Mouse (Mus musculus) neural tube, embryonic 13.5 days (tissue): ENCODE results near the gene Olfr920. TPM values are rescaled to one million over a fixed set of nuclear protein-coding genes. Genes with fewer than 3 reads are reported as not detected.

Source experiments
- ATAC-seq: fragments of 200-750 bp; cut with Nextera tagmentation; 2 replicates; pipeline ENCODE4 v1.8.0; 2017; ENCODE audit warnings: low read depth, mild to moderate bottlenecking, moderate TSS enrichment, moderate library complexity
- H3K27ac ChIP-seq: fragments of 300-500 bp; sonication (generic); replicated peaks from 2 replicates; pipeline ENCODE4 v1.5.1; 2015; ENCODE audit warnings: moderate library complexity, mild to moderate bottlenecking, inconsistent platforms
- H3K27me3 ChIP-seq: fragments of 300-500 bp; sonication (generic); 2 replicates; pipeline ENCODE4 v1.6.1; 2015; ENCODE audit warnings: mild to moderate bottlenecking, inconsistent platforms
- H3K36me3 ChIP-seq: fragments of 300-500 bp; sonication (generic); 2 replicates; pipeline ENCODE4 v1.6.1; 2015; ENCODE audit warnings: mild to moderate bottlenecking, inconsistent platforms
- H3K4me1 ChIP-seq: fragments of 300-500 bp; sonication (generic); replicated peaks from 2 replicates; pipeline ENCODE4 v1.6.1; 2015; ENCODE audit warnings: inconsistent platforms
- H3K4me2 ChIP-seq: fragments of 300-500 bp; sonication (generic); 2 replicates; pipeline ENCODE4 v1.6.1; 2015; ENCODE audit warnings: inconsistent platforms, mild to moderate bottlenecking, moderate library complexity
- H3K4me3 ChIP-seq: fragments of 300-500 bp; sonication (generic); 2 replicates; pipeline ENCODE4 v1.5.1; 2015; ENCODE audit warnings: mild to moderate bottlenecking, inconsistent platforms
- H3K9ac ChIP-seq: fragments of 300-500 bp; sonication (generic); 2 replicates; pipeline ENCODE4 v1.6.1; 2015; ENCODE audit warnings: moderate library complexity, mild to moderate bottlenecking, inconsistent platforms
- H3K9me3 ChIP-seq: fragments of 300-500 bp; sonication (generic); 2 replicates; pipeline ENCODE4 v1.6.1; 2016; ENCODE audit warnings: inconsistent platforms
- WGBS: fragments of 180-500 bp; shearing (Covaris S2); methylation state at CpG from one replicate; pipeline ENCODE4 v1.1.7; 2015; 5-methylcytosine and 5-hydroxymethylcytosine counted together
- polyA plus RNA-seq: library from polyadenylated mRNA; unstranded; fragments of >200 nt; fragmentation: Nextera tagmentation; extraction: Ambion mirVana; gene quantifications from 2 replicates; pipeline ENCODE4 v1.2.1, GENCODE M21; 2015

Olfr920 gene
- polyA plus RNA-seq, result not detected in 2 replicates

GRCm38 (mm10) chr9:38751999-38752398 is at the start of gene Olfr920:
Olfr920 (plus strand) TSS chr9:38752299.
- Histone ChIP-seq H3K9me3 (no peaks in the 10 kb centered on the region), H3K4me3 (no peak within 1 kb of the TSS), H3K4me1 (no peaks in the 10 kb centered on the region), H3K4me2 (no peak within 1 kb of the TSS), H3K36me3 (no peaks in the 10 kb centered on the region), H3K27ac (no peak within 1 kb of the TSS), H3K27me3 (no peaks in the 10 kb centered on the region), H3K9ac (no peak within 1 kb of the TSS)
- ATAC-seq, result no peak
- 95% methylated on average over 1 of the region's 1 CpGs for WGBS

GRCm38 (mm10) chr9:38718102-38718501 is 34.0 kb upstream of the Olfr920 start, which contains the start of gene Vwa5a:
Vwa5a (plus strand) TSS chr9:38718268.
- peak within 1 kb of the TSS; percentile 58 for H3K9ac ChIP-seq
- H3K4me3 ChIP-seq, result peak within 1 kb of the TSS; percentile 40
- H3K27ac ChIP-seq, result no peak within 1 kb of the TSS
- H3K4me2 ChIP-seq, result peak within 1 kb of the TSS; percentile 54
- H3K4me1 ChIP-seq, result peaks cover 16% of the 10 kb centered on the region
- 4% methylated on average over 4 of the region's 4 CpGs for WGBS
- H3K36me3 ChIP-seq, result no peaks in the 10 kb centered on the region
- peak; percentile 43; the same call in 1 of the 2 replicates for ATAC-seq
- no peaks in the 10 kb centered on the region for H3K9me3 ChIP-seq
- no peaks in the 10 kb centered on the region for H3K27me3 ChIP-seq

- 6% methylated on average over 3 of the region's 3 CpGs for WGBS
These were observed 33.1 kb upstream of the Olfr920 start for GRCm38 (mm10) chr9:38718927-38719441.

GRCm38 (mm10) chr9:38724044-38724443 is 28.1 kb upstream of the Olfr920 start:
- no peak for ATAC-seq
- Histone ChIP-seq H3K36me3 (peaks cover 9% of the 10 kb centered on the region; the same call in 1 of the 2 replicates), H3K4me2 (no peak overlapping the region), H3K4me1 (peaks cover 6% of the 10 kb centered on the region), H3K4me3 (no peak overlapping the region), H3K27ac (no peak overlapping the region), H3K9ac (no peak overlapping the region), H3K27me3 (no peaks in the 10 kb centered on the region), H3K9me3 (no peaks in the 10 kb centered on the region)
- WGBS, result 96% methylated on average over 1 of the region's 1 CpGs

More at GRCm38 (mm10) chr9:38718927-38719441, 33.1 kb upstream of the Olfr920 start:
- Histone ChIP-seq H3K9me3 (no peaks in the 10 kb centered on the region), H3K4me2 (peak overlapping the region; percentile 54), H3K27ac (no peak overlapping the region), H3K4me3 (peak overlapping the region; percentile 40), H3K36me3 (no peaks in the 10 kb centered on the region), H3K27me3 (no peaks in the 10 kb centered on the region), H3K4me1 (peaks cover 16% of the 10 kb centered on the region), H3K9ac (peak overlapping the region; percentile 58)
- ATAC-seq, result no peak; the same call in 1 of the 2 replicates

- no peaks in the 10 kb centered on the region for H3K4me1 ChIP-seq
- H3K4me3 ChIP-seq, result no peak overlapping the region
- 76% methylated on average over 3 of the region's 3 CpGs for WGBS
- H3K9me3 ChIP-seq, result no peaks in the 10 kb centered on the region
- H3K9ac ChIP-seq, result no peak overlapping the region
- no peaks in the 10 kb centered on the region for H3K27me3 ChIP-seq
- no peak overlapping the region for H3K4me2 ChIP-seq
- H3K27ac ChIP-seq, result no peak overlapping the region
- H3K36me3 ChIP-seq, result peaks cover 9% of the 10 kb centered on the region; the same call in 1 of the 2 replicates
- no peak for ATAC-seq
These were observed 23.9 kb upstream of the Olfr920 start for GRCm38 (mm10) chr9:38728218-38728617.

GRCm38 (mm10) chr9:38741408-38741807 is 10.7 kb upstream of the Olfr920 start:
- Histone ChIP-seq H3K4me1 (no peaks in the 10 kb centered on the region), H3K4me2 (no peak overlapping the region), H3K9ac (no peak overlapping the region), H3K27ac (no peak overlapping the region), H3K36me3 (no peaks in the 10 kb centered on the region), H3K4me3 (no peak overlapping the region), H3K27me3 (no peaks in the 10 kb centered on the region), H3K9me3 (no peaks in the 10 kb centered on the region)
- WGBS, result 82% methylated on average over 1 of the region's 1 CpGs
- no peak for ATAC-seq

- no peaks in the 10 kb centered on the region for H3K4me1 ChIP-seq
- no peak overlapping the region for H3K27ac ChIP-seq
- H3K27me3 ChIP-seq, result no peaks in the 10 kb centered on the region
- H3K9me3 ChIP-seq, result no peaks in the 10 kb centered on the region
- H3K4me3 ChIP-seq, result no peak overlapping the region
- WGBS, result 94% methylated on average over 4 of the region's 4 CpGs
- ATAC-seq, result no peak
- H3K4me2 ChIP-seq, result no peak overlapping the region
- H3K9ac ChIP-seq, result no peak overlapping the region
- H3K36me3 ChIP-seq, result no peaks in the 10 kb centered on the region
These were observed 7.3 kb upstream of the Olfr920 start for GRCm38 (mm10) chr9:38744619-38745315.

- no peak for ATAC-seq
- Histone ChIP-seq H3K4me1 (no peaks in the 10 kb centered on the region), H3K27me3 (no peaks in the 10 kb centered on the region), H3K4me2 (no peak within 1 kb of the TSS), H3K27ac (no peak within 1 kb of the TSS), H3K36me3 (no peaks in the 10 kb centered on the region), H3K9me3 (no peaks in the 10 kb centered on the region), H3K4me3 (no peak within 1 kb of the TSS), H3K9ac (no peak within 1 kb of the TSS)
These were observed 20.7 kb downstream of the Olfr920 start, which contains the start of gene Olfr921 for GRCm38 (mm10) chr9:38772768-38773167. Olfr921 (plus strand) TSS chr9:38773068.

- no peaks in the 10 kb centered on the region for H3K4me1 ChIP-seq
- H3K4me2 ChIP-seq, result no peak overlapping the region
- H3K36me3 ChIP-seq, result no peaks in the 10 kb centered on the region
- H3K27ac ChIP-seq, result no peak overlapping the region
- H3K9ac ChIP-seq, result no peak overlapping the region
- 90% methylated on average over 2 of the region's 2 CpGs for WGBS
- H3K4me3 ChIP-seq, result no peak overlapping the region
- no peaks in the 10 kb centered on the region for H3K27me3 ChIP-seq
- H3K9me3 ChIP-seq, result no peaks in the 10 kb centered on the region
- no peak for ATAC-seq
These were observed 40.6 kb downstream of the Olfr920 start for GRCm38 (mm10) chr9:38792689-38793088.

GRCm38 (mm10) chr9:38805696-38806095 is 53.6 kb downstream of the Olfr920 start:
- H3K9me3 ChIP-seq, result no peaks in the 10 kb centered on the region
- no peaks in the 10 kb centered on the region for H3K4me1 ChIP-seq
- H3K27ac ChIP-seq, result no peak overlapping the region
- no peak for ATAC-seq
- no peaks in the 10 kb centered on the region for H3K27me3 ChIP-seq
- H3K9ac ChIP-seq, result no peak overlapping the region
- no peak overlapping the region for H3K4me2 ChIP-seq
- H3K4me3 ChIP-seq, result no peak overlapping the region
- no peaks in the 10 kb centered on the region for H3K36me3 ChIP-seq
